Mouse (Mus musculus): ENCODE measurements around the gene Cln5. TPM values are rescaled to one million over a fixed set of nuclear protein-coding genes. Genes with fewer than 3 reads are reported as not detected.

Gene Cln5
- total and polyA plus RNA-seq, 3 experiments: 12.7 to 20.3 (median 19.1) TPM

DNA sequence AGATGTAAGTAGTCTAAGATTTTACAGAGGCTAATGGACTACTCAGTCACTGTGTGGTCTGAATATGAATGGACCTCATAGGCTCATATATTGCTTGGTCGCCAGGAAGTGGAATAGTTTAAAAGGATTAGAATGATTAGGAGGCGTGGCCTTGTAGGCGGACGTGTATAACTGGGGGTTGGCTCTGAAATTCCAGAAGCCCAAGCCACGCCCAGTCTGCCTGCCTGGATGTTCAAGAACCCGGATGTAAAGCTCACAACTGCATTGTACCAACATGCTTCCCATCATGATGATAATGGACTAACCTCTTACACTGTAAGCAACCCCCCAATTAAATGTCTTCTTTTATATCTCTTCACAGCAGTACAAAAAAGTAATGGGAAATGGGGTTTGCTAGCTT is 55.7 kb downstream of the Cln5 start:
- Histone ChIP-seq H3K4me3 (no peak overlapping the region), H3K9ac (ENCODE audit: low read depth, low read length) (no peak overlapping the region), H3K79me2 (replicated peaks; ENCODE audit: control insufficient read depth, insufficient read depth, low read length) (no peaks in the 10 kb centered on the region), H3K27me3 (ENCODE audit: control insufficient read depth, insufficient read depth, low read length) (no peaks in the 10 kb centered on the region), H3K27ac (no peak overlapping the region), H3K36me3 (ENCODE audit: control insufficient read depth, insufficient read depth, low read length) (no peaks in the 10 kb centered on the region), H3K4me1 (ENCODE audit: control insufficient read depth, insufficient read depth, low read length) (no peaks in the 10 kb centered on the region)
- TF ChIP-seq EP300 (IDR thresholded peaks at IDR 0.05; ENCODE audit: insufficient read depth, low read depth, low read length) (no peak), POLR2A (IDR thresholded peaks at IDR 0.05; ENCODE audit: insufficient read depth, low read depth, low read length) (no peak)
- intact Hi-C loops (cut with DNase I): loop anchor here (5.0 kb wide), 1 partner anchor 58 kb away; no protein-coding TSS in a partner anchor
- WGBS: 79% methylated on average over 6 of the region's 6 CpGs
- DNase-seq: no peak

Other genes starting within 250 kb of the Cln5 start
- gene Kctd12, start 87.6 kb upstream of the Cln5 start, total RNA-seq (2021): 10 to 100 TPM; 18.1 to 22.3 TPM
- gene Kctd12, start 87.6 kb upstream of the Cln5 start, polyA plus RNA-seq (2012; rRNA removed): 7.1 and 11.3 TPM in 2 replicates
- gene Acod1, start 23.2 kb upstream of the Cln5 start, total RNA-seq (2021): not detected
- 0.08 and 0.09 TPM in 2 replicates for gene Acod1, start 23.2 kb upstream of the Cln5 start, polyA plus RNA-seq (2012; rRNA removed)
- gene Fbxl3, start 29.4 kb downstream of the Cln5 start, total RNA-seq (2021): 10 to 100 TPM; 51.8 to 59.7 TPM
- 67.0 and 114 TPM in 2 replicates for gene Fbxl3, start 29.4 kb downstream of the Cln5 start, polyA plus RNA-seq (2012; rRNA removed)

Data from heart, adult 2 months (tissue).